14 mouse cellular contexts compared by ENCODE assay signal in genomic region chr11:31753711-31754161, GRCm38 (mm10).
DNase-seq lines count a peak whose midpoint lies in the region; ATAC-seq and TF ChIP-seq lines count a peak whose summit lies in the region.
"Had no signal": no experiment of that assay in that cellular context is flagged by ENCODE, and none has a peak within 500 bp of the region (broad histone marks: within the 10 kb centered on the region; RNA-seq: fewer than 3 reads in every experiment).

No protein-coding gene starts in this region.

- no peaks in the 10 kb centered on the region for H3K4me1 ChIP-seq in neural tube, embryonic 12.5 days
- H3K4me1 ChIP-seq in hindbrain, embryonic 14.5 days (replicated peaks; ENCODE audit: control insufficient read depth, insufficient read depth, low read length): peaks cover 12% of the 10 kb centered on the region
- peaks cover 19% of the 10 kb centered on the region for H3K4me1 ChIP-seq in midbrain, postnatal 0 days (ENCODE audit: insufficient read depth, low read length)
- H3K4me1 ChIP-seq: embryonic facial prominence, embryonic 15.5 days had no signal

- no peaks in the 10 kb centered on the region for H3K9me3 ChIP-seq in neural tube, embryonic 12.5 days
- no peaks in the 10 kb centered on the region for H3K9me3 ChIP-seq in hindbrain, embryonic 14.5 days (ENCODE audit: control insufficient read depth, low read length)
- no peaks in the 10 kb centered on the region for H3K9me3 ChIP-seq in midbrain, postnatal 0 days (ENCODE audit: low read length)
- H3K9me3 ChIP-seq: embryonic facial prominence, embryonic 15.5 days had no signal

- H3K36me3 ChIP-seq in neural tube, embryonic 12.5 days: no peaks in the 10 kb centered on the region
- H3K36me3 ChIP-seq in hindbrain, embryonic 14.5 days (replicated peaks; ENCODE audit: control insufficient read depth, insufficient read depth): no peaks in the 10 kb centered on the region
- no peaks in the 10 kb centered on the region for H3K36me3 ChIP-seq in midbrain, postnatal 0 days (ENCODE audit: insufficient read depth, low read length)
- H3K36me3 ChIP-seq: embryonic facial prominence, embryonic 15.5 days had no signal

- H3K4me2 ChIP-seq in neural tube, embryonic 12.5 days (replicated peaks): no peak overlapping the region
- H3K4me2 ChIP-seq in hindbrain, embryonic 14.5 days (replicated peaks): no peak overlapping the region
- H3K4me2 ChIP-seq in midbrain, postnatal 0 days (ENCODE audit: low read depth, low read length, poor library complexity, severe bottlenecking): no peak overlapping the region
- H3K4me2 ChIP-seq: embryonic facial prominence, embryonic 15.5 days had no signal

- H3K27me3 ChIP-seq in neural tube, embryonic 12.5 days (replicated peaks): no peaks in the 10 kb centered on the region
- no peaks in the 10 kb centered on the region for H3K27me3 ChIP-seq in hindbrain, embryonic 14.5 days (ENCODE audit: control insufficient read depth, insufficient read depth, low read length)
- no peaks in the 10 kb centered on the region for H3K27me3 ChIP-seq in midbrain, postnatal 0 days (ENCODE audit: insufficient read depth, low read length)
- H3K27me3 ChIP-seq: embryonic facial prominence, embryonic 15.5 days had no signal

- 47% methylated on average over 5 of the region's 5 CpGs for WGBS in neural tube, embryonic 12.5 days
- WGBS in hindbrain, embryonic 14.5 days: 42% methylated on average over 5 of the region's 5 CpGs
- 38% methylated on average over 5 of the region's 5 CpGs for WGBS in midbrain, postnatal 0 days

- TF ChIP-seq CTCF in midbrain, postnatal 0 days (IDR thresholded peaks at IDR 0.05): no peak

- no peak overlapping the region for H3K9ac ChIP-seq in neural tube, embryonic 12.5 days
- no peak overlapping the region for H3K9ac ChIP-seq in hindbrain, embryonic 14.5 days
- H3K9ac ChIP-seq in midbrain, postnatal 0 days (replicated peaks; ENCODE audit: low read length, poor library complexity, severe bottlenecking): no peak overlapping the region
- H3K9ac ChIP-seq: embryonic facial prominence, embryonic 15.5 days had no signal

- H3K4me3 ChIP-seq in neural tube, embryonic 12.5 days: no peak overlapping the region
- no peak overlapping the region for H3K4me3 ChIP-seq in hindbrain, embryonic 14.5 days (replicated peaks; ENCODE audit: low read length)
- no peak overlapping the region for H3K4me3 ChIP-seq in midbrain, postnatal 0 days (ENCODE audit: low read depth, low read length)
- H3K4me3 ChIP-seq: embryonic facial prominence, embryonic 15.5 days had no signal

- 0 out of 2 replicates have a peak, but pooled peaks have one; percentile 15 for ATAC-seq in neural tube, embryonic 12.5 days (ENCODE audit: low FRiP score, low read depth)
- peak; percentile 74 for ATAC-seq in hindbrain, embryonic 14.5 days (ENCODE audit: low FRiP score)
- peak; percentile 87 for ATAC-seq in midbrain, postnatal 0 days (ENCODE audit: low FRiP score)
- ATAC-seq in inflammation-experienced regulatory T-cells, adult 6 months: no peak
- no peak for ATAC-seq in megakaryocyte, adult 5-6 weeks (ENCODE audit: poor library complexity, severe bottlenecking)

- no peak for DNase-seq in neural tube, embryonic 10.5 days (ENCODE audit: extremely low spot score, low spot score)
- DNase-seq in hindbrain, embryonic 14.5 days (ENCODE audit: low spot score): no peak
- DNase-seq in midbrain, postnatal 0 days (ENCODE audit: low spot score): peak; percentile 75
- no peak for DNase-seq in thymus, postnatal 10 days (ENCODE audit: low spot score in 2 of 2)
- DNase-seq in cerebellum, postnatal 10 days: no peak
- DNase-seq: adrenal gland, postnatal 25 days; cerebellum, adult 8-10 months; gastrocnemius, postnatal 36 days; kidney, postnatal 36 days; thymus, postnatal 36 days had no signal

- no peak overlapping the region for H3K27ac ChIP-seq in neural tube, embryonic 12.5 days
- peak overlapping the region; percentile 63 for H3K27ac ChIP-seq in hindbrain, embryonic 14.5 days
- peak overlapping the region; percentile 83 for H3K27ac ChIP-seq in midbrain, postnatal 0 days (ENCODE audit: low read depth, low read length)
- H3K27ac ChIP-seq: embryonic facial prominence, embryonic 15.5 days had no signal

Comparison
In these comparisons a context has a peak if more than half of its experiments do, and no peak if none do; other contexts are left out.
1. ATAC-seq: peak in neural tube, embryonic 12.5 days (single experiment), hindbrain, embryonic 14.5 days (single experiment) and midbrain, postnatal 0 days (single experiment); none in inflammation-experienced regulatory T-cells, adult 6 months (single experiment) and megakaryocyte, adult 5-6 weeks (single experiment).